Mouse (Mus musculus) intestine, embryonic 14.5 days (tissue): Measurements from ENCODE around the gene Cdk19. TPM values are rescaled to one million over a fixed set of nuclear protein-coding genes. Genes with fewer than 3 reads are reported as not detected.

Experiments used
- ATAC-seq: fragments of 200-750 bp; cut with Nextera tagmentation; replicated peaks from 2 replicates; pipeline ENCODE4 v1.8.0; 2017; ENCODE audit warnings: low read depth, moderate number of reproducible peaks, moderate TSS enrichment, moderate library complexity; ENCODE audit not compliant: low FRiP score, low TSS enrichment
- DNase-seq: peaks from one replicate; pipeline ENCODE4 v3.0.0-alpha.2; 2018; ENCODE audit warnings: low spot score
- H3K27ac ChIP-seq: fragments of 300-500 bp; sonication (generic); 2 replicates; pipeline ENCODE4 v1.5.1; 2014; ENCODE audit warnings: low read depth, mild to moderate bottlenecking, control low read depth
- H3K27me3 ChIP-seq: fragments of 300-500 bp; sonication (generic); replicated peaks from 2 replicates; pipeline ENCODE4 v1.6.1; 2014; ENCODE audit warnings: low read length, control low read depth; ENCODE audit not compliant: control insufficient read depth, insufficient read depth
- H3K36me3 ChIP-seq: fragments of 300-500 bp; sonication (generic); 2 replicates; pipeline ENCODE4 v1.6.1; 2014; ENCODE audit warnings: low read length, control low read depth; ENCODE audit not compliant: control insufficient read depth, insufficient read depth
- H3K4me1 ChIP-seq: fragments of 300-500 bp; sonication (generic); replicated peaks from 2 replicates; pipeline ENCODE4 v1.6.1; 2014; ENCODE audit warnings: low read length, control low read depth, mixed read lengths; ENCODE audit not compliant: control insufficient read depth, insufficient read depth
- H3K4me2 ChIP-seq: fragments of 300-500 bp; sonication (generic); 2 replicates; pipeline ENCODE4 v1.6.1; 2014; ENCODE audit warnings: low read length
- H3K4me3 ChIP-seq: fragments of 300-500 bp; sonication (generic); 2 replicates; pipeline ENCODE4 v1.5.1; 2014; ENCODE audit warnings: low read depth, low read length, control low read depth, mixed read lengths
- H3K9ac ChIP-seq: fragments of 300-500 bp; sonication (generic); 2 replicates; pipeline ENCODE4 v1.6.1; 2014; ENCODE audit warnings: mild to moderate bottlenecking, low read length
- H3K9me3 ChIP-seq: fragments of 300-500 bp; sonication (generic); 2 replicates; pipeline ENCODE4 v1.6.1; 2016; ENCODE audit warnings: low read length, control low read depth; ENCODE audit not compliant: control insufficient read depth
- WGBS: fragments of 180-500 bp; shearing (Covaris S2); extraction: QIAGEN DNeasy Blood & Tissue Kit; methylation state at CpG from one replicate; pipeline ENCODE4 v1.1.7; 2014; 5-methylcytosine and 5-hydroxymethylcytosine counted together
- polyA plus RNA-seq: library from polyadenylated mRNA; unstranded; fragments of >200 nt; fragmentation: Nextera tagmentation; extraction: Ambion mirVana; gene quantifications from 2 replicates; pipeline ENCODE4 v1.2.1, GENCODE M21; 2014

The Cdk19 gene
- polyA plus RNA-seq, 1 experiment from 2014 or later: 8.7 TPM

DNA sequence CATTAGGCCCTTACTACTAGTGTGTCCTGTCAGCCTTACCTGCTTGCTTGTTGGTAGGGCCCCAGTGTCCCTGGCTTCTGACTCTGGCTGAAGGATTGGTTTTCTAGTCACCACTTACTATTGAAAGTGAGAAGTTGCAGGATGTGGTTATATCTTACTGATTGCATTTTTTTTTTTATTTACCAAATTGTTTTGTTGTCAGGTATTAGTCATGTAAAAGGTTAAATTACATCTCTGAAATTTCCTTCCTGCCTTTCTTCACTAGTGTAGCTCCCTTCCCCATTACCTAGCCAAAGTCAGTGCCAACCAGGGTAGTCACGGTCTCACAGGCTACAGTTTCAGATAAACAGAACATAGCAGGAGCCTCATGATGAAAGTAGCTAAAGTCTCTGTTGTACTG is 139.9 kb downstream of the Cdk19 start:
- Histone ChIP-seq H3K4me1 (0 out of 2 replicates have a peak, but pooled peaks cover 4% of the 10 kb centered on the region), H3K9me3 (no peaks in the 10 kb centered on the region), H3K4me3 (no peak overlapping the region), H3K9ac (no peak overlapping the region), H3K36me3 (peaks cover 45% of the 10 kb centered on the region), H3K27me3 (no peaks in the 10 kb centered on the region), H3K4me2 (no peak overlapping the region), H3K27ac (no peak overlapping the region)
- 86% methylated on average over 1 of the region's 1 CpGs for WGBS
- DNase-seq (no peak), ATAC-seq (no peak)

DNA sequence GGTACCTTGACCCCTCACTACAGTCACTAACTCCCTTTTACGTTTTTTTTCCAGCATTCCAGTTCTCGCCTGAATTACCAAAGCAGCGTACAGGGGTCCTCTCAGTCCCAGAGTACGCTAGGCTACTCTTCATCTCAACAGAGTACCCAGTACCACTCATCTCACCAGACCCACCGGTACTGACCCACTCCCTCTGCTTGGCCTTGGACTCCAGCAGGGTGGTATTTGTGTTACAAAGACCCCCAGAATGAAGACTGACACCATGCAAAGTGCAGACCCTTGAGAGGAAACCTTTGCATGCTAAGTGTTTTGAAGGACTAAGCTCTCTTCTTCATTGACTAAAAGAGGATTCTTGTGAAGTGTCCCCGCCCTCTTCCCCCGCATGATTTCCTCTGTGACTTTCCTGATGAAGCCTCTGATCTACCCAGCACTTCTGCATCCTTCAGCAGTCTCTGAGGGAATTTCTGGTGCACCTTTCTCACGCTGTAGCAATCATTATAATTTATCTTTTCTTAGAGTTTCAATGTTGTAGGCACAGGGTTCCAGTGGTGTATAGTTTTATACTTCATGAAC is 140.3 kb downstream of the Cdk19 start:
- no peak overlapping the region for H3K4me3 ChIP-seq
- no peak overlapping the region for H3K9ac ChIP-seq
- peaks cover 43% of the 10 kb centered on the region for H3K36me3 ChIP-seq
- WGBS: 76% methylated on average over 8 of the region's 8 CpGs
- no peak for DNase-seq
- ATAC-seq: no peak
- H3K9me3 ChIP-seq: no peaks in the 10 kb centered on the region
- H3K4me2 ChIP-seq: no peak overlapping the region
- no peaks in the 10 kb centered on the region for H3K27me3 ChIP-seq
- H3K4me1 ChIP-seq: 0 out of 2 replicates have a peak, but pooled peaks cover 4% of the 10 kb centered on the region
- H3K27ac ChIP-seq: no peak overlapping the region

DNA sequence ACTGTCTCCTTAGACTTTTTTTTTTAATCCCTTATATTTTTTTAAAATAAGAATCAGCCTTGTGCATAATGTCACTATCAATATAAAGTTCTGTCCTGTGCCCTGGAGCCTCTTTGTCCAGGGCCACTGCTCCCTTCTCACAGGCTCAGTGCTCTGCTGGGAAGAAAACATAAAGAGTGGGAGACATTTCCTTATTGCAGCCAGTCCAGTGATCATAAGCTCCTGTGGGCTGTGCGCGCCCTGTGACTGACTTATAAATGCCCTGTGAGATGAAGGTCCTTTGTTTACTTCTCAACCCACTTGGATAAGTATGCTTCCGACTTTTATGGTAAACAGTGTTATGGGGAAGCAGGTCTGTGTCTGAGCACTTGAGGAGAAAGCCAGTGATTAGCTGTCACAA is 142.2 kb downstream of the Cdk19 start:
- no peaks in the 10 kb centered on the region for H3K27me3 ChIP-seq
- ATAC-seq (0 out of 2 replicates have a peak, but pooled peaks have one; percentile 40), DNase-seq (no peak)
- no peak overlapping the region for H3K4me3 ChIP-seq
- H3K9me3 ChIP-seq: no peaks in the 10 kb centered on the region
- H3K4me1 ChIP-seq: 0 out of 2 replicates have a peak, but pooled peaks cover 4% of the 10 kb centered on the region
- H3K36me3 ChIP-seq: peaks cover 30% of the 10 kb centered on the region
- no peak overlapping the region for H3K27ac ChIP-seq
- WGBS: 47% methylated on average over 3 of the region's 3 CpGs
- H3K4me2 ChIP-seq: no peak overlapping the region
- no peak overlapping the region for H3K9ac ChIP-seq

DNA sequence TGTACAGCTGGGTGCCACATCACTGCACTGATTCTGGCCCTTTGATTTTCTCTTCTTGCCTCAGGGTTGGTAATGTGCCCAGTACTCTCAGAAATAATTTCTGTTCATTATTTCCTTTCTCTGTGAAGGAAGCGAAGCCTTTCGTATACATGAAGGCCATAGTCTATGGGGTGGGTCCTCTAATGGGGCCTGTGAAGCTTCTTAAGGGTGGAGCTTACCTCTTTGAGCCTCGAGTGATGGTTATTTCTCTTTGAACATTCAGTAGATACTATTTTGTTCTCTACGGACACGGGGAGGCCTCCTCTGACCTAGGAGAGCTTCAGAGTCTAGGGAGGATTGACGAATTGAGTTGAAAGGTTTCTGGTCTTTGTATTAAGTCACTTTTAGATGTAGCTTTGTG is 142.9 kb downstream of the Cdk19 start:
- Histone ChIP-seq H3K9me3 (no peaks in the 10 kb centered on the region), H3K27ac (no peak overlapping the region), H3K4me1 (0 out of 2 replicates have a peak, but pooled peaks cover 4% of the 10 kb centered on the region), H3K4me3 (no peak overlapping the region), H3K36me3 (peaks cover 24% of the 10 kb centered on the region), H3K4me2 (no peak overlapping the region), H3K27me3 (no peaks in the 10 kb centered on the region), H3K9ac (no peak overlapping the region)
- ATAC-seq (no peak), DNase-seq (no peak)
- 73% methylated on average over 6 of the region's 6 CpGs for WGBS

DNA sequence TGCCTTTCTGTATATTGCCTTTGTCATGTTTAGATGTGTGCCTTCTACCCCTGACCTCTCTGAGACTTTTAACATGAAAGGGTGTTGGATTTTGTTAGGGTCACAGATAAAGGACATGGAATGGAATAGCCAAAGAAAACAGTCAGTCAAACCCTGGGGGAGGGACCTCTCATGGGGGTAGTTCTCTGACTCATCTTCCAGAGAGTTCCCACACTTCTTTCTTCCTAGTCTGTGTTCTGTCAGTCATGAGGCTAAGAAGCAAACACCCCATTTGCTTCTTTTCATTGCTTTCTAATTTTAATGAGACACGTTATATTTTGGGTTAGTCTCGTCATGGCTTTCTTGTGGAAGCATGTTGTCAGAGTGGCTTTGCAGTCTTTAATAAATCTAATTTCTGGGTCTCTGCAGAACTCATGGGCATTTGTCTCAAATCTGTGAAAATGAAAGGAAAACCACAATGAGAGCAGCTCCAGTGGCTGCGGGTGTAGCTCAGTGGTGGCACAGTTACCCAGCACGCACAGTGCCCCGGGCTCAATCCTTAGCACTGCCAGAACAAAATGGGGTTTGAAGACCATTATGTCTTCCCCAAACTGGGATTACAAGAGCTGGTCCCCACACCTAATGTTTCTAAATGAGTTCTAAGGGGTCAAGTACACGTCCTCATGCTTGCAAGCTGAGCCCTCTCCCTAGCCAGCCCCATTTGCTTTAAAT is 149.9 kb downstream of the Cdk19 start:
- Histone ChIP-seq H3K4me1 (no peaks in the 10 kb centered on the region), H3K36me3 (no peaks in the 10 kb centered on the region), H3K27me3 (no peaks in the 10 kb centered on the region), H3K27ac (no peak overlapping the region), H3K9me3 (no peaks in the 10 kb centered on the region), H3K9ac (no peak overlapping the region), H3K4me2 (no peak overlapping the region), H3K4me3 (no peak overlapping the region)
- WGBS: 86% methylated on average over 6 of the region's 6 CpGs
- no peak for DNase-seq
- ATAC-seq: no peak

DNA sequence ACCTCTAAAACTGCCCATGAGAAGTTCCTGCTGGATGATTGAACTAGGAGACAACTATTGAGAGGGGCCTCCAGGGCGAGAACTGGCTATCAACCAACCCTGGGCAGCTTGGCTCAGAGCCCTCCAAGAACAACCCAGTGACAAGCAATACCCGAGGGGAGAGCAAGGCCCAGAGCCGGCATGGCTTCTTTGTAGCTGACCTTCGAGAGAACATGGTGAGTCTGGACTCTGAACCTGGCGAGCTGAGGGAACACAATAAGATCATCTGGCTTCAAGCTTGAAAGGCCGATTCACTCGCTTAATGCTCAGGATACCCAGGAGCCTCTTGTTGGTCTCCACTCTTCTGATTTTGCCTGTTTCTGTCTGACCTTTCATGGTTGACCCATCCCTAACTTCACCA is 151.8 kb downstream of the Cdk19 start:
- no peaks in the 10 kb centered on the region for H3K9me3 ChIP-seq
- no peaks in the 10 kb centered on the region for H3K27me3 ChIP-seq
- H3K4me2 ChIP-seq: no peak overlapping the region
- 91% methylated on average over 7 of the region's 7 CpGs for WGBS
- no peak overlapping the region for H3K4me3 ChIP-seq
- ATAC-seq (no peak), DNase-seq (no peak)
- H3K27ac ChIP-seq: no peak overlapping the region
- no peaks in the 10 kb centered on the region; the same call in 1 of the 2 replicates for H3K4me1 ChIP-seq
- H3K36me3 ChIP-seq: no peaks in the 10 kb centered on the region
- H3K9ac ChIP-seq: no peak overlapping the region

DNA sequence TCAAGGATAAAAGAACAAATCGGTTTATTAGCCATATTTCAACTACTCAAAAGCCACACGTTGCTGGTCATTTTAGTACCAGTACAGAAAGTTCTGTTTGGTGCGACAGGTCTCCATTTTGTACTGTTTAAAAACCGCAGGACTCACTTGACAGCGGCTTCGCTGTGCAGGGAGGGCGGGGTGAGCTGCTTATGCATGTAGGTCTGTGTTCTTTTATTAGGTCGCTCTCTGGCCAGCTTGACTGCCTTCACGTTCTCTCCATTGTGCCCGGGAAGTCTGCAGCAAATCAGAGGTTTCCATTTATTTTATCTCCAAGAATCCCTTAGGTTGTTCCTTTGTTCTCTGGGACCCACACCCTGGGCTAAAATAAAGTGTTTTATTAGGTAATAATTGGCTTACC is 152.4 kb downstream of the Cdk19 start:
- ATAC-seq (no peak), DNase-seq (no peak)
- no peaks in the 10 kb centered on the region for H3K9me3 ChIP-seq

DNA sequence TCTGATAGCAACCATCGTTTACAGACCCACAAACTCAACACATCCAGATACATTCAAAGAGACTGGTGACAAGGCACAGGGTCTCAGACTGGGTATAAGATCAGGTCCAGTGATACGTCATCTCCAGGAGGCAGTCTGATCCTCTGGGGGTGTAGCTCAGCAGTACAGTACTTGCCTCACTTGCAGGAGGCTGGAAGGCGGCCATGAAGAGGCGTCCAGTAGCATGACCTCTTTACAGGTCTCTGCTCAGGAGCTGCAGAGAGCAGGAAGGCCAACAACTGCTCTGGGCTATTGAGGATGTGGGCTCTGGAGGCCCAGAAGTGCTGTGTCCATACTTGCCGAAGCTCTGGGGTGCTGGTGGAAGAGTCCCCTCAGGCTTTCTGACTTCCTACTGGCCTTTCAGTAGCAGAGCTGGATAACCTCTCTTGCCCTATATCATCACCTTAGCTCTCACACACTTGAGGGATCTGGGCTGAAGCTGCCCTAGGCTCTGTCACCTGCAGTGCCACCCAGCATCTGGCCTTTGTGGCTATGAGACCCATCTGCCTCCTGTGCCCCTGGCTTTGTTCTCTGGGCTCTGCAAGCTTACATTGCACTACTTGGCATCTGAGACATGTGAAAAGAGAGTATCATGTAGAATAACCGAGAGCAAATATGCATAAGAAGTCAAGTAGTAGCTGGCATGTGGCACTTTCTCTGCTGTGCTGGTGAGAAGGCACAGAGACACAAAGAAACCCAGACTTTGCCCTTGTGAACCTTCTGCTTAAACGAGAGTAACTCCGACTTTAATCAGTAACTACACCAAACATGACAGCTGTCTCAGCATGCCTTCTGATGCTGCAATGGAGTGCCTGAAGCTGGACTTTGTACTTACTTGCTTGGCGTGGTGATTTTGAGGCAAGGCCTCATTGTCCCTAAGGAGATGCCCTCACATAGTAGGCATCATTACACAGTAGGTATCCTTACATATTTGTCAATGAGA is 155.1 kb downstream of the Cdk19 start:
- Histone ChIP-seq H3K9me3 (no peaks in the 10 kb centered on the region), H3K9ac (no peak overlapping the region), H3K4me2 (no peak overlapping the region), H3K4me3 (no peak overlapping the region), H3K27me3 (no peaks in the 10 kb centered on the region), H3K27ac (no peak overlapping the region), H3K36me3 (no peaks in the 10 kb centered on the region), H3K4me1 (peaks cover 4% of the 10 kb centered on the region; the same call in 1 of the 2 replicates)
- ATAC-seq: no peak
- WGBS: 77% methylated on average over 9 of the region's 9 CpGs
- no peak for DNase-seq

More for the DNA sequence above, 152.4 kb downstream of the Cdk19 start:
- Histone ChIP-seq H3K9ac (no peak overlapping the region), H3K27me3 (no peaks in the 10 kb centered on the region), H3K4me2 (no peak overlapping the region), H3K4me1 (no peaks in the 10 kb centered on the region; the same call in 1 of the 2 replicates), H3K27ac (no peak overlapping the region), H3K4me3 (no peak overlapping the region), H3K36me3 (no peaks in the 10 kb centered on the region)
- WGBS: 77% methylated on average over 10 of the region's 10 CpGs
